Mouse (Mus musculus) CH12F3 (cell line): ENCODE data around the gene Arl11.

ENCODE experiments used
- in situ Hi-C: fragments of 300-500 bp; cut with MboI; formaldehyde crosslinking; loops from 2 replicates; pipeline ENCODE4 v1.14.3; 2020; ENCODE audit warnings: low sequenced_read_pairs

Arl11 gene

GRCm38 (mm10) chr14:61309593-61309992 lies at the start of gene Arl11:
Arl11 (plus strand) TSS chr14:61309753.
- in situ Hi-C loops, result no loop called here

GRCm38 (mm10) chr14:61267908-61268475 lies 41.6 kb upstream of the Arl11 start:
- in situ Hi-C loops, result no loop called here

- in situ Hi-C loops, result no loop called here
Measured at GRCm38 (mm10) chr14:61274414-61275198, 34.9 kb upstream of the Arl11 start.

- in situ Hi-C loops, result no loop called here
Measured at GRCm38 (mm10) chr14:61277285-61277684, 32.3 kb upstream of the Arl11 start.

- in situ Hi-C loops, result no loop called here
Measured at GRCm38 (mm10) chr14:61278676-61279300, 30.8 kb upstream of the Arl11 start.

- in situ Hi-C loops, result no loop called here
Measured at GRCm38 (mm10) chr14:61288606-61289286, 20.8 kb upstream of the Arl11 start.

GRCm38 (mm10) chr14:61290664-61291063 lies 18.9 kb upstream of the Arl11 start:
- in situ Hi-C loops, result loop anchor here (5.0 kb wide), 1 partner anchor 493 kb away; no protein-coding TSS in a partner anchor

GRCm38 (mm10) chr14:61293884-61294737 lies 15.4 kb upstream of the Arl11 start:
- in situ Hi-C loops, result loop anchor here (5.0 kb wide), 1 partner anchor 497 kb away; no protein-coding TSS in a partner anchor

GRCm38 (mm10) chr14:61294738-61295079 lies 14.8 kb upstream of the Arl11 start:
- in situ Hi-C loops, result loop anchor here (5.0 kb wide), 1 partner anchor 497 kb away; no protein-coding TSS in a partner anchor

GRCm38 (mm10) chr14:61299810-61300209 lies 9.7 kb upstream of the Arl11 start:
- in situ Hi-C loops, result no loop called here

- in situ Hi-C loops, result no loop called here
Measured at GRCm38 (mm10) chr14:61301323-61301722, 8.2 kb upstream of the Arl11 start.

- in situ Hi-C loops, result no loop called here
Measured at GRCm38 (mm10) chr14:61302428-61302827, 7.1 kb upstream of the Arl11 start.

- in situ Hi-C loops, result no loop called here
Measured at GRCm38 (mm10) chr14:61303969-61304609, 5.5 kb upstream of the Arl11 start.

- in situ Hi-C loops, result no loop called here
Measured at GRCm38 (mm10) chr14:61310036-61310772, 651 bp downstream of the Arl11 start.

GRCm38 (mm10) chr14:61310963-61311362 lies 1.4 kb downstream of the Arl11 start:
- in situ Hi-C loops, result no loop called here

- in situ Hi-C loops, result no loop called here
Measured at GRCm38 (mm10) chr14:61316861-61317260, 7.3 kb downstream of the Arl11 start.

GRCm38 (mm10) chr14:61320765-61321164 lies 11.2 kb downstream of the Arl11 start:
- in situ Hi-C loops, result no loop called here

- in situ Hi-C loops, result no loop called here
Measured at GRCm38 (mm10) chr14:61321200-61321599, 11.6 kb downstream of the Arl11 start.

GRCm38 (mm10) chr14:61322740-61323139 lies 13.2 kb downstream of the Arl11 start:
- in situ Hi-C loops, result no loop called here
